Mouse (Mus musculus) ES-E14 (cell line): Measurements from ENCODE around the gene Man1a2.

ENCODE experiments used
- HCFC1 ChIP-seq: IDR thresholded peaks from 2 replicates; pipeline ENCODE4 v1.6.1; 2012; ENCODE audit warnings: low read length, inconsistent platforms, borderline replicate concordance; ENCODE audit not compliant: insufficient read depth
- MAFK ChIP-seq: IDR thresholded peaks from 2 replicates; pipeline ENCODE4 v1.6.1; 2014; ENCODE audit warnings: mild to moderate bottlenecking, low read depth, low read length, inconsistent platforms; ENCODE audit not compliant: insufficient read depth
- ZC3H11A ChIP-seq: IDR thresholded peaks from 2 replicates; pipeline ENCODE4 v1.6.1; 2012; ENCODE audit warnings: low read depth, mild to moderate bottlenecking, inconsistent platforms, low read length, borderline replicate concordance

DNA sequence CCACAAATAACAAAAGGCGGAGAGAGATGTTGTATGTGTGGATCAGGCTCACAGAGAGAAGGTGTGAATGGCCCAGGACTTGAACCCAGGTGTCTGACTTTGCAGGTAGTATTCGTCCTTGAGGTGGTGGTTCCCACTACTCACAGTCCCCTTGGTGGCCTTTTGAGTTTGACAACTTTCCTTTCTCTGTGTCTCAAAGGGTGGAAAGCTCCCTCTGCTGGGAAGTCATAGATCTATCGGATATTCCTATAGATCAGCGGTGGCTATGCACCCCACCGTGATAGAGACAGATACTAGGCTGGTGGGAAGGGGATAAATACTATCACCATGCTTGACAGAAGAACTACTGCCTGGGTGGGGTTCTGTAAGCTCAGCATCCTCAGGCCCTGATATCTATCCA is 130.5 kb downstream of the Man1a2 start:
- TF ChIP-seq HCFC1 (no peak), MAFK (no peak), ZC3H11A (no peak)
